Mouse (Mus musculus) embryonic facial prominence, embryonic 10.5 days (tissue): ENCODE data around the gene Lrrc3. TPM values are rescaled to one million over a fixed set of nuclear protein-coding genes. Genes with fewer than 3 reads are reported as not detected.

ENCODE experiments used
- DNase-seq: peaks from one replicate; pipeline ENCODE4 v3.0.0-alpha.2; 2017; ENCODE audit warnings: low spot score
- H3K27ac ChIP-seq: fragments of 300-500 bp; sonication (generic); replicated peaks from 2 replicates; pipeline ENCODE4 v1.5.1; 2016; ENCODE audit warnings: mild to moderate bottlenecking
- H3K27me3 ChIP-seq: fragments of 300-500 bp; sonication (generic); replicated peaks from 2 replicates; pipeline ENCODE4 v1.6.1; 2016; ENCODE audit warnings: low read depth, mild to moderate bottlenecking; ENCODE audit not compliant: poor library complexity, severe bottlenecking
- H3K36me3 ChIP-seq: fragments of 300-500 bp; sonication (generic); replicated peaks from 2 replicates; pipeline ENCODE4 v1.6.1; 2016; ENCODE audit warnings: mild to moderate bottlenecking, moderate library complexity
- H3K4me1 ChIP-seq: fragments of 300-500 bp; sonication (generic); 2 replicates; pipeline ENCODE4 v1.6.1; 2016
- H3K4me3 ChIP-seq: fragments of 300-500 bp; sonication (generic); 2 replicates; pipeline ENCODE4 v1.5.1; 2016; ENCODE audit warnings: mild to moderate bottlenecking, moderate library complexity
- H3K9me3 ChIP-seq: fragments of 300-500 bp; sonication (generic); 2 replicates; pipeline ENCODE4 v1.6.1; 2016; ENCODE audit warnings: mild to moderate bottlenecking
- WGBS: fragments of 180-500 bp; shearing (Covaris S2); methylation state at CpG from one replicate; pipeline ENCODE4 v1.1.7; 2016; 5-methylcytosine and 5-hydroxymethylcytosine counted together
- polyA plus RNA-seq: library from polyadenylated mRNA; unstranded; fragments of >200 nt; fragmentation: Nextera tagmentation; extraction: Ambion mirVana; gene quantifications from 2 replicates; pipeline ENCODE4 v1.2.1, GENCODE M21; 2016

The Lrrc3 gene
- polyA plus RNA-seq, 1 experiment from 2014 or later: 2.2 TPM

- Histone ChIP-seq H3K4me3 (no peak within 1 kb of the TSS), H3K27me3 (no peaks in the 10 kb centered on the region), H3K9me3 (no peaks in the 10 kb centered on the region), H3K36me3 (no peaks in the 10 kb centered on the region), H3K27ac (no peak within 1 kb of the TSS), H3K4me1 (peaks cover 10% of the 10 kb centered on the region)
- DNase-seq: no peak
- whole genome bisulfite sequencing: 46% methylated on average over 7 of the region's 7 CpGs
Observed at GRCm38 (mm10) chr10:77861675-77862074, 40.7 kb downstream of the Lrrc3 start, which contains the start of gene Gm3285. Gene Gm3285 (plus strand): TSS chr10:77861975.

DNA sequence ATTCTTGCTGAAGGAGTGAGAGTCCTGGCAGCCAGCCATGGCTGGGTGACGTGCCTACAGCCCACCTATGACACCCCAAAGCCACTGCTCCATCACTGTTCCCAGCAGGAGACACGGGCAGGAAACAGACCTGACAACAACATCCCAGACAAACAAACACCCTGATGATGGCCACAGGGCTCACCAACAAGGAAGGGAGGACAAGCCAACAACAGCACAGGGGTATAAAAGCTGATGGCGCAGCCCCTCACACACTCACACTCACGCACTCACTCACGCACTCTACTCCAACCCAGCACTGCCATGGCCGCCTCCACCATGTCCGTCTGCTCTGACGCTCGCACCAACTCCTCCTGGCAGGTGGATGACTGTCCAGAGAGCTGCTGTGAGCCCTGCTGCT is 49.8 kb downstream of the Lrrc3 start, which contains the start of gene Gm10318:
Gene Gm10318, plus strand, starts transcription at position 301 of the 400 bp plus-strand sequence.
- H3K27me3 ChIP-seq: no peaks in the 10 kb centered on the region
- H3K4me1 ChIP-seq: no peaks in the 10 kb centered on the region
- DNase-seq: no peak
- H3K27ac ChIP-seq: no peak within 1 kb of the TSS; the same call in 1 of the 2 replicates
- peaks cover 6% of the 10 kb centered on the region; the same call in 1 of the 2 replicates for H3K9me3 ChIP-seq
- H3K36me3 ChIP-seq: no peaks in the 10 kb centered on the region
- H3K4me3 ChIP-seq: no peak within 1 kb of the TSS
- 66% methylated on average over 9 of the region's 9 CpGs for WGBS

Other genes starting within 250 kb of the Lrrc3 start
- 0.97 and 1.2 TPM in 2 replicates for gene Tspear, start 216.0 kb downstream of the Lrrc3 start, polyA plus RNA-seq
- not detected in 2 replicates for gene Gm19402, start 211.8 kb downstream of the Lrrc3 start, polyA plus RNA-seq
- not detected in 2 replicates for gene Gm9508, start 205.3 kb downstream of the Lrrc3 start, polyA plus RNA-seq
- not detected in 2 replicates for gene Gm10272, start 195.9 kb downstream of the Lrrc3 start, polyA plus RNA-seq
- not detected in 2 replicates for gene Gm10024, start 191.1 kb downstream of the Lrrc3 start, polyA plus RNA-seq
- not detected in 2 replicates for gene Gm10142, start 186.7 kb downstream of the Lrrc3 start, polyA plus RNA-seq
- gene Krtap12-1, start 181.9 kb downstream of the Lrrc3 start, polyA plus RNA-seq: not detected in 2 replicates
- gene Gm10100, start 176.1 kb downstream of the Lrrc3 start, polyA plus RNA-seq: not detected in 2 replicates
- not detected in 2 replicates for gene Gm18596, start 159.9 kb downstream of the Lrrc3 start, polyA plus RNA-seq
- gene Gm9736, start 151.2 kb downstream of the Lrrc3 start, polyA plus RNA-seq: not detected in 2 replicates
- gene Gm3233, start 142.9 kb downstream of the Lrrc3 start, polyA plus RNA-seq: not detected in 2 replicates
- not detected in 2 replicates for gene Gm3238, start 131.2 kb downstream of the Lrrc3 start, polyA plus RNA-seq
- not detected in 2 replicates for gene Gm7138, start 125.6 kb downstream of the Lrrc3 start, polyA plus RNA-seq
- not detected in 2 replicates for gene Gm3250, start 120.0 kb downstream of the Lrrc3 start, polyA plus RNA-seq
- not detected in 2 replicates for gene Gm7137, start 114.3 kb downstream of the Lrrc3 start, polyA plus RNA-seq
- not detected in 2 replicates for gene Gm9639, start 107.5 kb downstream of the Lrrc3 start, polyA plus RNA-seq
- not detected in 2 replicates for gene Gm19668, start 103.4 kb downstream of the Lrrc3 start, polyA plus RNA-seq
- not detected in 2 replicates for gene Gm9507, start 90.7 kb downstream of the Lrrc3 start, polyA plus RNA-seq
- not detected in 2 replicates for gene Gm2696, start 87.9 kb downstream of the Lrrc3 start, polyA plus RNA-seq
- gene Krtap10-4, start 75.4 kb downstream of the Lrrc3 start, polyA plus RNA-seq: not detected in 2 replicates
- not detected in 2 replicates for gene Krtap10-10, start 66.6 kb downstream of the Lrrc3 start, polyA plus RNA-seq
- not detected in 2 replicates for gene Gm36176, start 55.7 kb downstream of the Lrrc3 start, polyA plus RNA-seq
- not detected in 2 replicates for gene Gm10318, start 49.7 kb downstream of the Lrrc3 start, polyA plus RNA-seq
- gene Gm3285, start 40.6 kb downstream of the Lrrc3 start, polyA plus RNA-seq: not detected in 2 replicates
- gene Trpm2, start 68.0 kb upstream of the Lrrc3 start, polyA plus RNA-seq: 0.54 and 0.85 TPM in 2 replicates
- gene 1810043G02Rik, start 76.0 kb upstream of the Lrrc3 start, polyA plus RNA-seq: 31.0 and 33.7 TPM in 2 replicates
- gene Pfkl, start 107.5 kb upstream of the Lrrc3 start, polyA plus RNA-seq: 234 and 275 TPM in 2 replicates
- 0.34 TPM in 1 of 2 replicates, not detected in the other for gene Dnmt3l, start 139.4 kb upstream of the Lrrc3 start, polyA plus RNA-seq
- gene Aire, start 141.1 kb upstream of the Lrrc3 start, polyA plus RNA-seq: 0.24 and 0.25 TPM in 2 replicates
- gene Icosl, start 166.8 kb upstream of the Lrrc3 start, polyA plus RNA-seq: 2.5 and 2.8 TPM in 2 replicates